Mouse (Mus musculus) stomach, postnatal 0 days (tissue): ENCODE measurements around the gene Cks1b. TPM values are rescaled to one million over a fixed set of nuclear protein-coding genes. Genes with fewer than 3 reads are reported as not detected.

Experiments used
- ATAC-seq: fragments of 200-750 bp; cut with Nextera tagmentation; 2 replicates; pipeline ENCODE4 v1.8.0; 2017; ENCODE audit not compliant: low FRiP score, low TSS enrichment
- DNase-seq: peaks from one replicate; pipeline ENCODE4 v3.0.0-alpha.2; 2016; ENCODE audit warnings: low spot score
- H3K27ac ChIP-seq: fragments of 300-500 bp; sonication (generic); replicated peaks from 2 replicates; pipeline ENCODE4 v1.5.1; 2014; ENCODE audit warnings: mild to moderate bottlenecking, control low read depth
- H3K27me3 ChIP-seq: fragments of 300-500 bp; sonication (generic); 2 replicates; pipeline ENCODE4 v1.6.1; 2014; ENCODE audit warnings: low read length; ENCODE audit not compliant: control insufficient read depth, insufficient read depth
- H3K36me3 ChIP-seq: fragments of 300-500 bp; sonication (generic); 2 replicates; pipeline ENCODE4 v1.6.1; 2014; ENCODE audit warnings: low read length, mixed read lengths; ENCODE audit not compliant: control insufficient read depth, insufficient read depth
- H3K4me1 ChIP-seq: fragments of 300-500 bp; sonication (generic); replicated peaks from 2 replicates; pipeline ENCODE4 v1.6.1; 2014; ENCODE audit warnings: antibody characterized with exemption; ENCODE audit not compliant: control insufficient read depth, insufficient read depth
- H3K4me2 ChIP-seq: fragments of 300-500 bp; sonication (generic); replicated peaks from 2 replicates; pipeline ENCODE4 v1.6.1; 2014; ENCODE audit warnings: low read depth, mild to moderate bottlenecking, control low read depth, moderate library complexity
- H3K4me3 ChIP-seq: fragments of 300-500 bp; sonication (generic); 2 replicates; pipeline ENCODE4 v1.5.1; 2014; ENCODE audit warnings: low read depth, low read length, control low read depth
- H3K9ac ChIP-seq: fragments of 300-500 bp; sonication (generic); 2 replicates; pipeline ENCODE4 v1.6.1; 2014; ENCODE audit warnings: mild to moderate bottlenecking, low read length, control low read depth, mixed read lengths
- H3K9me3 ChIP-seq: fragments of 300-500 bp; sonication (generic); 2 replicates; pipeline ENCODE4 v1.6.1; 2016; ENCODE audit warnings: low read length; ENCODE audit not compliant: control insufficient read depth
- CTCF ChIP-seq: IDR thresholded peaks from 2 replicates; pipeline ENCODE4 v1.5.1; 2016; ENCODE audit warnings: antibody characterized with exemption, low read depth, mild to moderate bottlenecking, moderate library complexity
- EP300 ChIP-seq: optimal IDR thresholded peaks from 2 replicates; pipeline ENCODE3; 2016; ENCODE audit warnings: antibody characterized with exemption
- WGBS: fragments of 180-500 bp; shearing (Covaris S2); extraction: QIAGEN DNeasy Blood & Tissue Kit; methylation state at CpG from one replicate; pipeline ENCODE4 v1.1.7; 2014; 5-methylcytosine and 5-hydroxymethylcytosine counted together
- polyA plus RNA-seq: library from polyadenylated mRNA; unstranded; fragments of >200 nt; fragmentation: Nextera tagmentation; extraction: Ambion mirVana; gene quantifications from 2 replicates; pipeline ENCODE4 v1.2.1, GENCODE M21; 2015

Gene Cks1b
- polyA plus RNA-seq, 1 experiment from 2014 or later, result 179 TPM

DNA sequence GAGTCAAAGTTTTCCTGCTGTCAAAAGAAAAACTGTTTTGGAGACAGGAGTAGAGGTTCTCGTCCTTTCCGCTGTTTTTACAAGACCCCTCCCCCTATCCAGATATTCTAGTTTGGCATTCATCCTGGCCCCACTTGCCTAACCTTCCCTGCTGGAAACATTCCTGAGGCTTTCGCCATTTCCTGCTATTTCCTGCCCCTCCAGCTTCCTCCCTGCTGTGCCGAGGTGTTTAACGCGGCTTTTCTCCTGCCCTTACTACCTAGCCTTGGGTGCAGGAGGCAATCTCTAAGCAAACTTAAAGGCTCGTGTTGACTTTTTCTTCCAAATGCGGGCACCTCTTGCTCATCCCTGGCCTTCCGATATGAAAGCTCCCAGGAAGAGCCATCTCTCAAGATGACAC is 1.4 kb upstream of the Cks1b start:
- Histone ChIP-seq H3K9ac (peak overlapping the region; percentile 88), H3K4me1 (peaks cover 6% of the 10 kb centered on the region), H3K36me3 (peaks cover 7% of the 10 kb centered on the region; the same call in 1 of the 2 replicates), H3K4me3 (peak overlapping the region; percentile 69), H3K9me3 (no peaks in the 10 kb centered on the region), H3K27ac (peak overlapping the region; percentile 99), H3K4me2 (peak overlapping the region; percentile 81), H3K27me3 (no peaks in the 10 kb centered on the region)
- WGBS, result 1% methylated on average over 9 of the region's 9 CpGs
- DNase-seq (peak; percentile 51), ATAC-seq (no peak)
- TF ChIP-seq EP300 (no peak), CTCF (no peak)

- under 1% methylated on average over 16 of the region's 16 CpGs for WGBS
- peak overlapping the region; percentile 99 for H3K27ac ChIP-seq
- peak overlapping the region; percentile 88 for H3K9ac ChIP-seq
- no peaks in the 10 kb centered on the region for H3K27me3 ChIP-seq
- peaks cover 4% of the 10 kb centered on the region; the same call in 1 of the 2 replicates for H3K36me3 ChIP-seq
- peak overlapping the region; percentile 81 for H3K4me2 ChIP-seq
- H3K9me3 ChIP-seq, result no peaks in the 10 kb centered on the region
- TF ChIP-seq CTCF (no peak), EP300 (no peak)
- H3K4me1 ChIP-seq, result peaks cover 6% of the 10 kb centered on the region
- peak; percentile 40; the same call in 1 of the 2 replicates for ATAC-seq
- H3K4me3 ChIP-seq, result peak overlapping the region; percentile 69
- DNase-seq, result peak; percentile 88
Measured at GRCm38 (mm10) chr3:89418861-89419250, 673 bp upstream of the Cks1b start.

DNA sequence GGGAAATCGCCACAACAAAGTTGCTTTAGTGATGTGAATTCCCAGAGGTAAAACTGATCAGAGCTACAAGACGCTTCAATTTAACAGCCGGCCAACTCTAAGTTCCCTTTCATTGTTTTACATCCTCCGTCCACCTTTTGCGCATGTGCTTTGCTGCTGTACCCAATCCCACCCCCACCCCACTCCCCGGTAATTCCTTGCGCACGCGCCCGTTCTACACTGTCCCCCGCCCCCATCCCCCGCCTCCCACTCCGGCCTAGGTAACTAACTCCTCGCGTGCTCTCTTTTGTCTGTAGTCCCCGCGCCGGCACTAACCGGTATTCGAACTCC is 378 bp downstream of the Cks1b start:
- ATAC-seq, result no peak
- no peak for TF ChIP-seq EP300
- TF ChIP-seq CTCF, result no peak
- Histone ChIP-seq H3K9me3 (no peaks in the 10 kb centered on the region), H3K4me1 (peaks cover 6% of the 10 kb centered on the region), H3K27ac (peak overlapping the region; percentile 74), H3K9ac (peak overlapping the region; percentile 43), H3K27me3 (no peaks in the 10 kb centered on the region), H3K36me3 (peaks cover 3% of the 10 kb centered on the region; the same call in 1 of the 2 replicates), H3K4me2 (peak overlapping the region; percentile 68), H3K4me3 (peak overlapping the region; percentile 69)
- 1% methylated on average over 20 of the region's 20 CpGs for WGBS
- DNase-seq, result no peak

- no peak for TF ChIP-seq CTCF
- no peak for TF ChIP-seq EP300
- Histone ChIP-seq H3K4me3 (peak overlapping the region; percentile 69), H3K9me3 (no peaks in the 10 kb centered on the region), H3K27ac (no peak overlapping the region), H3K4me1 (peaks cover 6% of the 10 kb centered on the region), H3K36me3 (peaks cover 3% of the 10 kb centered on the region; the same call in 1 of the 2 replicates), H3K9ac (no peak overlapping the region; the same call in 1 of the 2 replicates), H3K4me2 (peak overlapping the region; percentile 68), H3K27me3 (no peaks in the 10 kb centered on the region)
- ATAC-seq (no peak), DNase-seq (no peak)
- 23% methylated on average over 2 of the region's 2 CpGs for WGBS
Measured at GRCm38 (mm10) chr3:89417131-89417530, 1.1 kb downstream of the Cks1b start.

GRCm38 (mm10) chr3:89416158-89416557 is 2.0 kb downstream of the Cks1b start:
- H3K9me3 ChIP-seq, result no peaks in the 10 kb centered on the region
- H3K36me3 ChIP-seq, result peaks cover 3% of the 10 kb centered on the region; the same call in 1 of the 2 replicates
- WGBS, result 96% methylated on average over 8 of the region's 8 CpGs
- peaks cover 7% of the 10 kb centered on the region for H3K4me1 ChIP-seq
- ATAC-seq, result no peak
- no peak overlapping the region for H3K4me2 ChIP-seq
- no peak overlapping the region for H3K9ac ChIP-seq
- H3K4me3 ChIP-seq, result no peak overlapping the region
- DNase-seq, result no peak
- TF ChIP-seq CTCF (no peak), EP300 (no peak)
- no peaks in the 10 kb centered on the region for H3K27me3 ChIP-seq
- no peak overlapping the region for H3K27ac ChIP-seq

DNA sequence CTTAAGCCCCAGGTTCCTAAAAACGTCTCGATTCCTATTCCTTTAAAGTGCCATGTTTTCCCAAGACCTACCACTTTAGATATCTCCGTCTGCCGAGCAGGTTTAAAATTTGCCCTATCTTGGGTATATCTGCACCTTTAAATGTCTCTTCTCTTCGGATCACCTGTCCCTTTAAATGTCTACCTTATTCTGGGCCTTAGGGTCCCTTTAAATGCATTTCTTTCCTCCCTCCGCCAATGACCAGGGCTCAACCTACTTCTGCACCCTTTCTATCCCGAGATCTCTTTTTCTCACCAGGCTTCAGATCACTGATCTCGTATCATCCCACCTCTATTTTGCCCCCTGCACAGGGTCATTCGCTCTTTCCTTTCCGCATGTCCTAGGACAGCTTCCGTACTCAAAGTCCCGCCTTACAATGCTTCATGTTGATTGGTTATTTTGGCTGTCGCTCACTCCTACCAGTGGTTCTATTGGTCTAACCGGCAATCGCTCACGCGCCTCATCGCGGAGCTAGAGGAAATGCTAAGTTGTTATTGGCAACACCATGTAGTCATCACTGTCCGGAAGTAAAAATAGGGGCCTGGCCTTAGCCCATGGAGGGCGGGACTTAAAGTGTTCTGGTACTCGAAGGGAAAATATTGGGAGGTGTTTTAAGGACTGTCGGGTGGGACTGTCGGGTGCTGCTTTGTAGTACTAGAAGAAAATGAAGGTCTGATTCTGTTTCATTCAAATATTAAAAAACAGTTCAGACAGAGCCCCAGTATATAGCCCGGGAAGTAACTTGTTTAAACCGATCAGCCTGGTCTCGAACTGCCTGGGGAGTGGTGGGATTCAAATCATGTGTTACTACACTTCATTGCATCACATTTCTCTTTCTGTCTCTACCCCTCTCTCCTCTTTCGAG is 6.4 kb downstream of the Cks1b start, which contains the start of gene Flad1:
Gene Flad1 (minus strand): TSS at position 381 of the 904 bp plus-strand sequence.
- H3K27ac ChIP-seq, result peak within 1 kb of the TSS; percentile 61; the same call in 1 of the 2 replicates
- DNase-seq (peak; percentile 95), ATAC-seq (peak; percentile 98)
- H3K4me2 ChIP-seq, result peak within 1 kb of the TSS; percentile 66
- H3K9me3 ChIP-seq, result no peaks in the 10 kb centered on the region
- 6% methylated on average over 28 of the region's 28 CpGs for WGBS
- H3K4me3 ChIP-seq, result peak within 1 kb of the TSS; percentile 58
- no peaks in the 10 kb centered on the region for H3K27me3 ChIP-seq
- peak; percentile 87 for TF ChIP-seq EP300
- TF ChIP-seq CTCF, result no peak
- H3K36me3 ChIP-seq, result peaks cover 8% of the 10 kb centered on the region
- H3K9ac ChIP-seq, result peak within 1 kb of the TSS; percentile 64
- H3K4me1 ChIP-seq, result peaks cover 3% of the 10 kb centered on the region
